Mouse (Mus musculus) myocyte (in vitro differentiated cells): ENCODE measurements around the gene Fam129b.

ENCODE experiments used
- CEBPB ChIP-seq: IDR thresholded peaks from 2 replicates; pipeline ENCODE4 v1.6.1; 2011; ENCODE audit warnings: mild to moderate bottlenecking, moderate library complexity; ENCODE audit not compliant: poor library complexity, insufficient read depth, severe bottlenecking
- E2F4 ChIP-seq: IDR thresholded peaks from one replicate; pipeline ENCODE4 v1.6.1; 2011; ENCODE audit warnings: mild to moderate bottlenecking, control low read depth, moderate library complexity; ENCODE audit not compliant: insufficient read depth
- MAX ChIP-seq: IDR thresholded peaks from one replicate; pipeline ENCODE4 v1.6.1; 2011; ENCODE audit warnings: low read depth, mild to moderate bottlenecking, control low read depth
- MYOG ChIP-seq, 3 experiments: IDR thresholded peaks; one replicate each; pipeline ENCODE4 v1.6.1; 2011; ENCODE audit warnings: control low read depth in 2 of 3, low read depth in 2 of 3, mild to moderate bottlenecking in 2 of 3; ENCODE audit not compliant: insufficient read length in 2 of 3, control insufficient read depth in 1 of 3, insufficient read depth in 1 of 3
- POLR2A ChIP-seq: IDR thresholded peaks from one replicate; pipeline ENCODE4 v1.6.1; 2011; ENCODE audit warnings: low read depth, mild to moderate bottlenecking, control low read depth, moderate library complexity; ENCODE audit not compliant: insufficient read length
- POLR2AphosphoS2 ChIP-seq: IDR thresholded peaks from one replicate; pipeline ENCODE4 v1.6.1; 2011; ENCODE audit warnings: low read depth, control low read depth; ENCODE audit not compliant: insufficient read length
- SRF ChIP-seq: IDR thresholded peaks from one replicate; pipeline ENCODE4 v1.6.1; 2011; ENCODE audit warnings: low read depth; ENCODE audit not compliant: control insufficient read depth, insufficient read length
- TCF12 ChIP-seq: IDR thresholded peaks from one replicate; pipeline ENCODE4 v1.6.1; 2011; ENCODE audit warnings: mild to moderate bottlenecking, control low read depth; ENCODE audit not compliant: poor library complexity, insufficient read depth, severe bottlenecking
- USF1 ChIP-seq: IDR thresholded peaks from one replicate; pipeline ENCODE4 v1.6.1; 2011; ENCODE audit warnings: low read depth, mild to moderate bottlenecking, control low read depth, moderate library complexity

DNA sequence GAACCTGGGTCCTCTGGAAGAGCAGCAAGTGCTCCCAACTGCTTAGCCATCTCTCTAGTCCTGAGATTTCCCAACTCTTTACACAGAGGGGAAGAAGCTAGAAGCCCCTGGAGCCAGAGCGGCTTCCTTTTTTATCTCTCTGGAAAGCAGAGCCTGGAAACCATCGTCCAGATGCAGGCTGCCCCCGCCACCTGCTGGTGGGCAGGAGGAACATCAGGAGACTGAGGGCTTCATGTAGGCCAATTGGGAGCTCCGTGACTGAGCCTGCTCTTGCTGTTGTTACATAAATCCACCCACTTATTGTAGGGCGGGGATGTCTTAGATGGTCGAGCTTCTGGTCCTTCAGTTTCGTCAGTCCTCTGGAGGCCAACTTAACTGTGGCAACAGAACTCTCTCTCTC lies 18.3 kb upstream of the Fam129b start:
- TF ChIP-seq POLR2A (no peak), SRF (no peak), USF1 (no peak), MAX (no peak), CEBPB (no peak), E2F4 (no peak), POLR2AphosphoS2 (no peak), MYOG (IDR thresholded peaks at IDR 0.05; ENCODE audit: control insufficient read depth in 1 of 3, insufficient read depth in 1 of 3, insufficient read length in 2 of 3, low read depth in 2 of 3) (no peak), TCF12 (no peak)
